In genomic region chr10:13446791-13447249, GRCm38 (mm10) we compare ENCODE assay signal across 9 mouse cellular contexts. TPM values are rescaled to one million over a fixed set of nuclear protein-coding genes. Genes with fewer than 3 reads are reported as not detected.
DNase-seq lines count a peak whose midpoint lies in the region; ATAC-seq lines count a peak whose summit lies in the region.
"Had no signal": no experiment of that assay in that cellular context is flagged by ENCODE, and none has a peak within 500 bp of the region (broad histone marks: within the 10 kb centered on the region; RNA-seq: fewer than 3 reads in every experiment).

No protein-coding gene starts in this region.

- no peaks in the 10 kb centered on the region for H3K27me3 ChIP-seq in embryonic facial prominence, embryonic 13.5 days
- no peaks in the 10 kb centered on the region for H3K27me3 ChIP-seq in limb, embryonic 15.5 days
- no peaks in the 10 kb centered on the region for H3K27me3 ChIP-seq in stomach, embryonic 15.5 days (replicated peaks)
- H3K27me3 ChIP-seq: liver, embryonic 13.5 days had no signal

- H3K4me2 ChIP-seq in embryonic facial prominence, embryonic 13.5 days = no peak overlapping the region
- no peak overlapping the region for H3K4me2 ChIP-seq in limb, embryonic 15.5 days
- H3K4me2 ChIP-seq in stomach, embryonic 15.5 days = no peak overlapping the region
- H3K4me2 ChIP-seq: liver, embryonic 13.5 days had no signal

- 40% methylated on average over 3 of the region's 3 CpGs for WGBS in embryonic facial prominence, embryonic 13.5 days
- 28% methylated on average over 3 of the region's 3 CpGs for WGBS in limb, embryonic 15.5 days
- 36% methylated on average over 3 of the region's 3 CpGs for WGBS in stomach, embryonic 15.5 days

- no peak overlapping the region for H3K4me3 ChIP-seq in embryonic facial prominence, embryonic 13.5 days
- no peak overlapping the region for H3K4me3 ChIP-seq in limb, embryonic 15.5 days
- H3K4me3 ChIP-seq in stomach, embryonic 15.5 days (replicated peaks) = no peak overlapping the region
- H3K4me3 ChIP-seq: liver, embryonic 13.5 days had no signal

- H3K9ac ChIP-seq in embryonic facial prominence, embryonic 13.5 days = no peak overlapping the region
- no peak overlapping the region for H3K9ac ChIP-seq in limb, embryonic 15.5 days
- H3K9ac ChIP-seq in stomach, embryonic 15.5 days = no peak overlapping the region
- H3K9ac ChIP-seq: liver, embryonic 13.5 days had no signal

- H3K36me3 ChIP-seq in embryonic facial prominence, embryonic 13.5 days = no peaks in the 10 kb centered on the region
- H3K36me3 ChIP-seq in limb, embryonic 15.5 days = no peaks in the 10 kb centered on the region
- no peaks in the 10 kb centered on the region for H3K36me3 ChIP-seq in stomach, embryonic 15.5 days
- H3K36me3 ChIP-seq: liver, embryonic 13.5 days had no signal

- peak; percentile 28; the same call in 1 of the 2 replicates for ATAC-seq in embryonic facial prominence, embryonic 13.5 days (ENCODE audit: insufficient number of reproducible peaks, insufficient read depth, low FRiP score, low TSS enrichment, low read depth)
- ATAC-seq in limb, embryonic 15.5 days (ENCODE audit: insufficient number of reproducible peaks, low FRiP score, low TSS enrichment, low read depth) = peak; percentile 53; the same call in 1 of the 2 replicates
- peak; percentile 71; the same call in 1 of the 2 replicates for ATAC-seq in stomach, embryonic 15.5 days (ENCODE audit: insufficient read depth, low FRiP score, low read depth)

- intact Hi-C loops in heart, postnatal 36 days (cut with DNase I) = no loop called here

- DNase-seq in right cerebral cortex, postnatal 4 days = peak; percentile 26
- DNase-seq in right cerebral cortex, adult 2 months (ENCODE audit: low spot score in 2 of 2) = no peak
- peak; percentile 73 to 74 for DNase-seq in heart, postnatal 36 days
- DNase-seq in liver = no peak
- DNase-seq in spleen, postnatal 36 days (ENCODE audit: low spot score in 2 of 2) = no peak
- DNase-seq: liver, embryonic 13.5 days had no signal

- H3K27ac ChIP-seq in embryonic facial prominence, embryonic 13.5 days = no peak overlapping the region
- no peak overlapping the region for H3K27ac ChIP-seq in limb, embryonic 15.5 days
- peak overlapping the region; percentile 16; the same call in 1 of the 2 replicates for H3K27ac ChIP-seq in stomach, embryonic 15.5 days
- H3K27ac ChIP-seq: liver, embryonic 13.5 days had no signal

- H3K9me3 ChIP-seq in embryonic facial prominence, embryonic 13.5 days = no peaks in the 10 kb centered on the region
- no peaks in the 10 kb centered on the region for H3K9me3 ChIP-seq in limb, embryonic 15.5 days
- no peaks in the 10 kb centered on the region for H3K9me3 ChIP-seq in stomach, embryonic 15.5 days
- H3K9me3 ChIP-seq: liver, embryonic 13.5 days had no signal

- peaks cover 13% of the 10 kb centered on the region; the same call in 1 of the 2 replicates for H3K4me1 ChIP-seq in embryonic facial prominence, embryonic 13.5 days
- H3K4me1 ChIP-seq in limb, embryonic 15.5 days = peaks cover 16% of the 10 kb centered on the region
- H3K4me1 ChIP-seq in stomach, embryonic 15.5 days = peaks cover 7% of the 10 kb centered on the region; the same call in 1 of the 2 replicates

RNA-seq across cellular contexts. Expression of gene Phactr2, which starts 27.4 kb away (rescaled TPM):
- 22.9 and 24.9 TPM in 2 replicates for polyA plus RNA-seq in embryonic facial prominence, embryonic 13.5 days (2015; fragmentation: Nextera tagmentation; extraction: Ambion mirVana)
- 10 to 100 TPM; 45.6 to 45.8 TPM for total RNA-seq in heart, postnatal 36 days (2021)
- polyA plus RNA-seq in limb, embryonic 15.5 days (2015; fragmentation: Nextera tagmentation; extraction: Ambion mirVana) = 25.5 and 29.3 TPM in 2 replicates
- polyA plus RNA-seq in stomach, embryonic 15.5 days (2015; fragmentation: Nextera tagmentation; extraction: Ambion mirVana) = 29.4 and 31.1 TPM in 2 replicates

RNA-seq across cellular contexts. Expression of gene Fuca2, which starts 52.5 kb away (rescaled TPM):
- 40.5 and 49.4 TPM in 2 replicates for polyA plus RNA-seq in embryonic facial prominence, embryonic 13.5 days (2015; fragmentation: Nextera tagmentation; extraction: Ambion mirVana)
- total RNA-seq in heart, postnatal 36 days (2021) = 100 to 1,000 TPM; 243 to 271 TPM
- polyA plus RNA-seq in limb, embryonic 15.5 days (2015; fragmentation: Nextera tagmentation; extraction: Ambion mirVana) = 64.0 and 64.6 TPM in 2 replicates
- polyA plus RNA-seq in stomach, embryonic 15.5 days (2015; fragmentation: Nextera tagmentation; extraction: Ambion mirVana) = 75.7 and 84.7 TPM in 2 replicates

Comparison
In these comparisons a context has a peak if more than half of its experiments do, and no peak if none do; other contexts are left out.
1. DNase-seq: peak in right cerebral cortex, postnatal 4 days (single experiment) and heart, postnatal 36 days (2 of 2); none in right cerebral cortex, adult 2 months (0 of 2), liver (single experiment) and spleen, postnatal 36 days (0 of 2).
2. Peak in every context shown above with its lines, with median percentiles within 50 percentile points of each other: ATAC-seq.